Mouse (Mus musculus): ENCODE measurements at regions not wholly inside any gene's neighbourhood (a gene's known extent, or its start where the extent isn't known, plus 50 kb on each side); places are given as distances from the start of the nearest gene placed in this dataset.
A peak's percentile ranks its signal among the peaks of the same experiment; 100 is the strongest.
"Not testable (repeated sequence)": the region's sequence is repeated elsewhere in the genome, so short reads cannot be mapped to it uniquely, and the experiment has no call there.

- no peak for DNase-seq (ENCODE audit: low spot score in 2 of 2)
Measured at GRCm38 (mm10) chr7:60293556-60293955, 153.5 kb upstream of the Snrpn start.

GRCm38 (mm10) chr7:60244187-60244866 lies 104.3 kb upstream of the Snrpn start:
- DNase-seq (ENCODE audit: low spot score in 2 of 2), result not testable (repeated sequence)

DNA sequence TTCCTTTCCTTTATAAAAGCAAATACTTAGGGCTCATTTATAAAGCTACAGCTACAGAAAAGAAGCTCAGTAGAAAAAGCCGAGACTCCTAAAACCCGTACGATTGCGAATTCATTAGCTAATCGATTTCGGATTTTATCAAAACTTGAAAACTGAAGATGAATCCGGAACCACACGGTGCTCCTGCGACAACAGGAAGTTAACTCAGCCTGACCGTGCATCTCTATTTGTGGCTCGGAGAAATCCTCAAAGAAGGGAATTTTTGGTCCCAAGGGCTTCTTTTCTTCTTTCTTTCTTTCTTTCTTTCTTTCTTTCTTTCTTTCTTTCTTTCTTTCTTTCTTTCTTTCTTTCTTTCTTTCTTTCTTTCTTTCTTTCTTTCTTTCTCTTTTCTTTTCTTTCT lies 103.7 kb upstream of the Snrpn start:
- DNase-seq (ENCODE audit: low spot score in 2 of 2), result peak; percentile 4 to 5

GRCm38 (mm10) chr7:60238595-60239195 lies 98.7 kb upstream of the Snrpn start:
- not testable (repeated sequence) for DNase-seq (ENCODE audit: low spot score in 2 of 2)

DNA sequence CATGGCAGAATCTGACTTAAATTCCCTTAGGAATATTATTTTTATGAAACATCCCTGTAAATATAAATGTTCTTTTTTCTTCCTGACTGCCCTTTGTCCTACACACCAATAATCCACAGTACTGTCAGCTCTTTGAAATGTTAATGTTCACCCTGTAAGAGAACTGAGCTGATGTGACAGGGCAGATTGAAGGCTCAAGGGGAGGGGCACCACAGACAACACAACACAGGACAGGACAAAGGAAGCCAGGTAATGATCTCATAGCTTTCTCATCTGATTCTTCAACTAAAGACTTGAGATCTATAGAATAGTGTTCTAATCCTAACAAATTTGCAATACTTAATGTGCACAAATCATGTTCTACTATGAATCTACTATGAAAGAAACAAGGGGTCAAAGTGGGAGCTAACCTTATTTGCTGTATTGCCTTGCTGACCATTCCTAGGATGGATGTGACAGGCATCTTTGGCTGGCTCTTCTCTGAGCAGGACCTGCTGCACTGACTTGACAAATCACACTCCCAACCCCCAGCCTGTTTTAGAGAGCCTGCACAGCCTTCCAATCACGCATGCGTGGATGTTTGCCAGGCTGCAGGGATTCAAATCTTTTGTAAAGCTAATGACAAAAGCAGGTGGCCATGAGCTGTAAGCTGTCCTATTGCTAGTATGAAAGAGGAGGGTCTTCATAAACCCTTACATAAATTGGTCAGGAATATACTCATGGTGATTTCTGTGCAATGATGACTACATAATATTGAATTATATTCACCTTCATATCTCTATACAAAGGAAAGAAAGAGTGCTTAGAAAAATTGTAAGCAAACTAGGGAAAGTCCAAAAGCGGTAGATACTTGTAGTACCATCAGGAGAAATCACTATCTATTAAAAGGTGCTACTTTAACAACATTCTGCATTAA lies 76.6 kb upstream of the Snrpn start:
- DNase-seq (ENCODE audit: low spot score in 2 of 2), result peak; percentile 16 to 29
